Mouse (Mus musculus): Measurements from ENCODE around the gene Cox8a.

The Cox8a gene

DNA sequence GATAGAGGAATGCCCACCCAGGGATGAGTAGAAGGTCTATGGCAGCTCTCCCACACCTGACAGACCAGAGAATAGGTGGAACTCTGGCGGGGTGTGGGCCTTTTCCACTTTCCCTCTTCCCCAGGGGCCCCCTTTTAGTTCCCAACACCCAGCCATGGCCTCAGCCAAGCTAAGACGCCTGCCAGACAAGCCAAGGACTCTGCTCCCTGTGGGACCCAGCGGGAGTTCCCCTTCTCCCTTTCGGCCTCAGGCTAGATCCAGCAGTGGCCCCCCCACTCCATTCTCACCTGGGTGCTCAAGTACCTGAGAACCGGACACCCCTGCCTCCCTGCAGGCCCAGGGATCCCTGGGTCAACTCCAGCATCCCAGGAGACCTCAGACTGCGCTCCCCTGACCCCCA lies 4.8 kb upstream of the Cox8a start:
- DNase-seq = no peak

DNA sequence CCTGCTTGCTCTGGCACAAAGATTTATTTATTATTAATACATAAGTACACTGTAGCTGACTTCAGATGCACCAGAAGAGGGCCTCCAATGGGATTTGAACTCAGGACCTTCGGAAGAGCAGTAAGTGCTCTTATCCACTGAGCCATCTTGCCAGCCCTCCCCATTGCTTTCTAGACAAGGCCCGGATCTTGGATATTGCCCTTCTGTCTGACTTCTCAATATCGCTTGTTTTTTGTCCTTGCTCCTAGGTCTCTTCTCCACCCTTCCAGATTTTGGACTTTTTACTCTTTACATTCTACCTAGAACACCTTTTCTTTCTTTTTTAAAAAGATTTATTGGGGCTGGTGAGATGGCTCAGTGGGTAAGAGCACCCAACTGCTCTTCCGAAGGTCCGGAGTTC lies 1.3 kb upstream of the Cox8a start:
- no peak for DNase-seq

DNA sequence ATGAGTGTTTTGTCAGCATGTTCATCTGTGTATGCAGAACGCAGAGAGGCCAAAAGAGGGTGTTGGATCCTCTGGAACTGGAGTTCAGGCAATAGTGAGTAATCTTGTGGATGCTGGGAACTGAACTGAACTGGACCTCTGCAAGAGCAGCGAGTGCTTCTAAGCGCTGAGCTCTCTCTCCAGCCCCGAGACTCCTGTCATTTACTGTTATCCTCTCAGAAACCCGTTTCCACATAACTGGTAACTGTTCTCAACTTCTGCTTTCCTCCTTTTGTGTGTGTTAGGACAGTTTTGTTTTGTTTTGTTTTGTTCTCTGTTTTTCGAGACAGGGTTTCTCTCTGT lies 481 bp upstream of the Cox8a start:
- DNase-seq = no peak

DNA sequence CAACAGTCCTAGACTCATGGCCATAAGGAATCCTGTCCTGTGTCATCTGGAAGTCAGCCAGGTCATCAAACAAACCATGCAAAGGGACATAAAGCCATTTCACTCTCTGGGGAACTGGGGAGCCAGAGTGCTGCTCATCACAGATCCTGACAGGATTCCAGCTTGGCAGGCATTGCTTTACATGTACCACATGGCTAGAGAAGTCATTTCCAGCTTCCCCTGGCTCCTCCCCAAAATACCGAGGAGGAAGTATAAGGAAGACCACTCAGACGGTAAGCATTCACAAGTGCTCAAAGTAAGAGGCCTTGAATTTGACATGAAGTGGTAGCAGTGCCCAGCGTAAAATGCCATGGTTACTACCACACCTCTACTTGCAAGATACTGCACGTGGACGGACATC lies 2.9 kb downstream of the Cox8a start:
- no peak for DNase-seq

DNA sequence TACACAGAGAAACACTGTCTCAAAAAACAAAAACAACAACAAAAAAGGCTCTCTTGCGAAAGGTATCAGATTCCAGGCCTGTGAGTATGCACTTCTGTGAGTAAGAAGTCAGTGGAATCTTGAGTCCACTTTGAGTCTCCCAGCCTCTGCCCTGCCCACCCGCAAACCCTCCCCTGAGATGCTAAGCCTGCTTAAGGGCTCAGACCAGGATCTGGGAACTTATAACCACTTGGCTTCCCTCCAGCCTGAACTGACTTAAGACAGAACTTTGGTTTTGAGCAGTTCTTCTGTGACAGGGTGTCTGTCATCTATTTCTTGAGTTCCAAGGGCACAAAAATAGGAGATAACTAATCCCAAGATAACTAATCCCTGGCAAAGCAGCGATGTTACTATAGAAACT lies 4.4 kb downstream of the Cox8a start:
- DNase-seq = no peak

DNA sequence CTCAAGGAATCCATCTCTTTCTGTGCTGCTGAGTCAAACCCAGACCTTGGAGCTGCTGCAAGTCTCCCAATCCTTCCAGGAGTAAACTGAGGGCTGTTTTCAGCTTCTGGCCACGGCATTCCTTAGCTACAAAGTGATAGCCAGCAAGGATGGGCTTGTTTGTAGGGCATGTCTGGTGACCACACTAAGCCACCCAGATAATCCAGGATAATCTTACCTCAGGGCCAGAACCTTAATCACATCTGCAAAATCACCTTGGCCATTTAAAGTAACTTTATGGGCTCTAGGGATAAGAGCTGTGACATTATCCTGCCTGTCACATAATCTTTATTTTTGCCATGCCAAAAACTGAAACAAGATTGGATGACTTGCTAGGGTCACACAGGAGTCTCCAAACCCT lies 5.2 kb downstream of the Cox8a start:
- DNase-seq = no peak

DNA sequence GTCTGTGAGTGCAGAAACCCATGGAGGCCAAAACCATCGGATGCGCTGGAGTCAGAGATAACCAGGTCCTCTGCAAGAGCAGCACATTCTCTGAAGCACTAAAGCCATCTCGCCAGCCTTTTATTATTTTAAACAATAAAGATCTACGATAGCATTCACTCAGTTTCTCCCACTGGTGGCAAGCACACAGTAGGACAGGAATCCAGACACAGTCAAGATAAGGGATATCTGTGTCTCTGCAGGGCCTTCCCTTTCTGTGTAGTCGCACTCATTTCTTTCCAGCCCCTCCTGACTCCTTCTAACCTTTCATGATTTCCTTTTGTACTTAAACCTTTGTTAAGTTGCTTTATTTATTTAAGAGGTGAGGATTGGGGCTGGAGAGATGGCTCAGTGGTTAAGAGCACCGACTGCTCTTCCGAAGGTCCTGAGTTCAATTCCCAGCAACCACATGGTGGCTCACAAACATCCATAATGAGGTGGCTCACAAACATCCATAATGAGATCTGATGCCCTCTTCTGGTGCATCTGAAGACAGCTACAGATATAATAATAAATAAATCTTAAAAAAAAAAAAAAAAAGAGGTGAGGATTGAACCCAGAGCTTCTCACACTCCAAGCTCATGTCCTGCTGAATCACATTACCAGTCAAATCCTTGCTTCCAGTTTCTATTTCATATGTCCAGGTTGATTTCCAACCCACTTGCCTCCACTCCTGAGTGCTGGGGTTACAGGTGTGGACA lies 7.3 kb downstream of the Cox8a start:
- DNase-seq = no peak

DNA sequence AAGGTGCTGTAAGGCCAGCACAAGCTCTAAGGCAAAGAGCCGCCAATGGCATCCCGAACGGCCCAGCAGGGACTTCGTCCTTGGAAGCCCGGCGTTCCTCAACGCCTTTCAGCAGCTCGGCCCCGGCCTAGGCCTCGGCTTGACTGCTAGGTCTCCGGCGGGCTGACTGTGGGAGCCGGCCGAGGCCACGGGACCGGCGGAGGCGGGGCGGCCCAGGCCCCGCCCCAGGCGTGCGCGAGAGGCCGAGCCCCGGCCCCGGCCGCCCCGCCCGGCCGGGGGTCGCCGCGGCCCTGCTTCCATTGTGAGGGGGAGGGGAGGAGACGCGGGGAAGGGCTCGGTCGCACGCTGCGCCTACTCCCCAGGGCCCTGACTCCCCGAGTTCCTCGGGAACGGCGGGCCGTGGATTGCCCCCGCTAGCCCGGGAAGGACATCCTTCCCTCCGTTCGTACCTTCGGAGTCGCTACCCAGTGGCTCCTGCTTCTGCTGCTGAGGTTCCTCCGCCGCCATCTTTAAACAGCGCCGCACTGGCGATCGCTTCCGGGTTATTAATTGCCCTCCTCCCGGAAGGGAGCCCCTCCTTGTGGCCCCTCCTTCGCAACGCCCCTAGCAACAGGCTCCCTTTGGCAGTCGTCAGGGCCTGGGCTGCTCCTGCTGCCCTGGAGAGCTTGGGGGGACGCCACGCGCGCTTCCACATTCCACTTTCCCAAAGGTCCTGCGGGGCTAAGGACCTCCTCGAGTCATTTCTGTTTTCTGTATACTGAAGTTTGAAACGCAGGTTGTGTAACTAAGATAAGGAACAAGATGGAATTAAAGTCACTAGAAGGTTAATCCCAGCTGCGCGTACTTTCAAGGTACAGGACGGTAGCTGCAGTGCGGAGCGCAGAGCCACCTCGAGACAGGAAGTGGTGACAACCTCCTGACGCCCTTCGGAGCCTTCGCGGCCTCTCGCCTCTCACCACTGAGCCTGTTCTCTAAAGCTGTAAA lies 11.4 kb downstream of the Cox8a start, which contains the start of gene Otub1:
Otub1 (minus strand) TSS at position 564 of the 984 bp plus-strand sequence.
- DNase-seq = peak; percentile 86 to 92

DNA sequence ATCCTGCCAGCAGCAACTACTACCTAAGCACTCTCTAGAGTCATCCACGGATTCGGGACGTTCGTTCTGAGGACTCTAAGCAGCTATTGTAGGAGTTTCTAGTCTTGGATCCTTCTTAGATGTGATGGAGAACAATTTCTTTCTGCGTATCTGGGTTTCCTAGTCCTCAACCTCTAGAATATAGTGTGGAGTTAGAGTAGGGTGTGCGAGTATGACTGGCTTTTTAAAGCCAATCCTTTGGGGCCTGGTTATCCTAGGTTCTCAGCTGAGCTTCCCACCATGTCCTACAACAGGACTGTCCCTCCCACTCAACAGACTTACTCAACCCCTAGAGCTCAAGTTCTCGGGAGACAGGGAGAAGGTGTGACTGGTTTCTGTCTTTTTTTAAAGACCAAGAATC lies 12.1 kb downstream of the Cox8a start:
- DNase-seq = no peak

DNA sequence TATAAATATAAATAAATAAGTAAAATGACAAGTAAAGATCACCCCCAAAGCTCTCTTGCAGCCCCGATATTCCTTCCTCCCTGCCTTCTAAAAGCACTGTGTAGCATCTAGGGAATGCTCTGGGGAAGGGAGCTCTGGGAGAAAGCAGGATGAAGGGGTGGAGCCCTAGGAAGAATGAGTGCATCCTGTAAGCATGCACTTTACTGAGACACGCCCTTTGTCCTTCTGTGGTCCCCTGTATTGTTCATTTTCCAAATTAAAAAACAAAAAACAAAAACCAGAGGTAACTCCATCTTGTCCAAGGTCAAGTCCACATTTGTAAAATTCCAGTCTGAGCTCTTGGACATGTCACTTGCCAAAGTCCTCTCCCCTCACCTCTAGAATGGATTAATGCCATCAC lies 12.5 kb downstream of the Cox8a start:
- DNase-seq = no peak

DNA sequence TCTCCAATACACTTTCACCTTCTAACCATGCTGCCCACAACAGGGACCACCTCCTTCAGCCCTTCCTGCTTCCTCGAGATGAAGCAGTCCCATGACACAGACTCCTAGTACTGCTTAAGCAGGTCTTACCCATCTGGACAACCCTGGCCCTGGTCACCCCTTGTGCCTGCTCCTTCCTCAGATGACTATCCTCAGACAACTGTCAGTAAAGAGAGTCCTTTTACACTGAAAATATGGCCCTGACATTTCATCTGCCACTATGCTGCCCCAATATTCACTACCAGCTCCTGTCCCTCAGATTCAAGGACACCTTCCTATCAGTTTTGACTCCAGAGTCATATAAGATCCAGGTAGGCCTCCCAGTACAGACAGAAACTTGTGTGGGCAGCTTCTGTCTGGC lies 17.0 kb downstream of the Cox8a start:
- DNase-seq = no peak

DNA sequence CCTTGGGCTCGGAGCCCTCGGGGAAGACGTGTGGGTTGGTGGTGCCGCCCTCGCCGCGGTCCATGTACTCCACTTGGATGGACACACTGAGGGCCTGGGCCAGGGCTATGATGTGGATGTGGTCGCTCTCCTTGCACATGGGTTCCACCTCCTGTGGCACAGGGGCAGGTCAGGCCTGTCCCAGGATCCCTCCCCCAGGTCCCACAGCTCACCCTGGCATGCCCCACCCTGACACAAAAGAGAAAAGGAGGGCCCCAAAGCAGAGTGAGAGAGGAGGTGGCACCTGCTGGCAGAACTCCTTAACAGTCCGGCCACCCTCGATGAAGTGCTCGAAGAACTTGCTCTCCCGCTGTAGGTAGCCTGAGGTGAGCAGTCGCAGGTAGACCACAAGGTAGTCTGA lies 18.3 kb downstream of the Cox8a start:
- DNase-seq = no peak

DNA sequence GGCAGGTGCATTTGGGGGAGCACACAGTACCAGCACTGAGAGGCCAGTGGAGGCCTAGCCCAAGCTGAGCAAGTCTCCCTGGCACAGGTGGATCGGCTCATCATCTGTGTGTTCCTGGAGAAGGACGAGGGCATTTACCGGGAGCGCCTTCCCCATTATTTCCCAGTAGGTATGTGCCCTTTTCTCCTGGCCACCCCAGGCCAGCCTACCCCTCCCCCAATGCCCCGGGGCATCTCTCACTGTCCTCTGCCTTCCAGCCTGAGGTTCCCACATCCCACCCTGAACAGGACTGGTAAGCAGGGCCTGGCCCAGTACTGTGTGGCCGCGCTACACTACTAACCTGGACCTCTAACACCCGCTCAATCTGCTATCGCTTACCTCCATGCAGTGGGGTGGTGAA lies 20.0 kb downstream of the Cox8a start:
- DNase-seq = no peak

DNA sequence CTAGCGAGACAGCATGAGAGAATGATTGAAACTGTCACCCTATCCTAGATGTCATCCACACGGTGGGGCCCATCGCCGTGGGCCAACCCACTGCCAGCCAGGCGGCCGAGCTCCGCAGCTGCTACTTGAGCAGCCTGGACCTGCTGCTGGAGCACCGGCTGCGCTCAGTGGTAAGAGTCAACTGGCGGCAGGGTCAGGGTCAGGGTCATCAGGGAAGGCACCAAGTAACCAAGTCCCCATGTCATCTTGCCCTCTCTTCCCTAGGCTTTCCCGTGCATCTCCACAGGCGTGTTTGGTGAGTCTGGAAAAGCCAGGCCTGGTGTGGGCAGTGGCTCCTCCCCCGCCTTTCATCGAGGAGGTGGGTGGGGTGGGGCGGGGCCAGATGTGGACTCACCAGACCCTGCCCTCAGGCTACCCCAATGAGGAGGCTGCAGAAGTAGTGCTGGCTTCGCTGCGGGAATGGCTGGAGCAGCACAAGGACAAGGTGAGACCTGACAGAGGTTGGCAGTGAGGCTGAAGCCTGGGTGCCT lies 20.6 kb downstream of the Cox8a start:
- DNase-seq = no peak

DNA sequence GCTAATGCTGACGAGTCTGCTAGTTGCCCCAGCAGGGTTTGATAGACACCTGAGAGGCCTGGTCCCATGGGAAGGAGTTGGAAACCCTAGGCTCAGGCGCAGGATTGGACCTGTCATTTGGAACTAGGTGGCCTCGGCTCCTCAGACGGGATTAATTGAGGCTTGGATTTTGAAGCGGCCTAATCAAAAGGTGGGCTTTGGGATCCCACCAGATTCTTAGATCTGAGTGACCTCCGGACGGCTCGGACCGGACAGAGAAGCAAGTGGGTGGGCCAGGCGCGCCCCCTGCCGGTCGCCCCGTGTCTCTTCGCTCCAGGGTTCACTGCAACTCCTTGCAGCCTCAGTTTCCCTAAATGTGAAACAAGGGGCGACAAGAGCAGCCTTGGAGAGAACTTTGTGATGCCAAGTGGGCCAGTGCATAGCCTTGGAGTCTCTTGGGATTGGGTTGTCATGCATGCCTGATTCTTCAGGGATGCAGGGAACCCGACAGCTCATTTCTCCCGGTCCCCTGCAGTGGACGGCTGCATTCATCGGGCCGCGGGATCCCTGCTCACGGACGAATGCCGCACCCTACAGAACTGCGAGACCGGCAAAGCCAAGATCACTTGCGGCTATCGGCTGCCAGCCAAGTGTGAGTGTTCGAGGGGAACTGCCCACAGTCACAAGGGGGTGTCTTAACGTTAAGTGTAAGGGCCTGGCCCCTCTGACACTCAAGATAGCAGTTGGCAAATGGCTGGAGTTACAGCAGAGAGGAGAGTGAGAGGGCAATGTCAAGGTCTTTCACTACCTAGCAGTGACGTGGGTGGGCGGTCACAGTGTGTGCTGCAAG lies 21.3 kb downstream of the Cox8a start:
- DNase-seq = no peak

DNA sequence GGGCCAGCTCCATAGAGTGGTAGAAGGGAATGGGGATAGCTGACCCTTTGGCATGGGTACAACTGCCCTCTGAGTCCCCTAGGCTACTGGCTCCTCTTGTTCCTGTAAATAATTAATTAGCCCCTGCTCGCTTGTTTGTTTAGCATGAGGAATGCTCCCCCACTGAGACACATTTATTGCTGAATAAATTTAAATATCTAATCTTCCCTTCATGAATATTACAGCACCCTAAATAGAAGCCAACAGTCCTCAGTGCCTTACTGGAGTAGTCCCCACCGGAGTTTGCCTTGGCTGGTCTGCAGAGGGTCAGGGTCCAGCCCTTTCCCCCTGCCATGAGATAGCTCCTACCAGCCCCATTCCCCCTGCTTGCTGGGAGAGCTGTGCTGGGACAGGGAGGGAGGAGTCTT lies 24.9 kb downstream of the Cox8a start:
- DNase-seq = no peak

DNA sequence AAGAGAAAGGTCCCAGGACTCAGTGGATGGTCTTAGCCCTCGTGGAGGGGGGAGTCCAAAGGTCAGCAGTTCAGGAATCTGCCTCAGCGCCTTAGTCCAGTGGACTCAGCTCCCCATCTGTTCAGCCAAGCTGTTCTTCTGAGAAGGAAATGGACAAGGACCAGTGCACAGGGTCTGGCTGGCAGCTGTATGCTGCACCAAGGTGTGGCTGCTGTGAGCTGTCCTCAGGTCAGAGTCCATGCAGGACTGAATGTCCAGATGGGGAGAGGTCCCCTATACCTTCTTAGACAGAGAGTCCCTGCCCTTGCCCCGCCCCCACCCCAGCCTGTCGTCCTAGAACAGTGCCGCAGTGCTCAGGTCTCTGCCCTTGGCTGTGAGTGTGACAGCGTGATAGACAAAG lies 25.8 kb downstream of the Cox8a start:
- DNase-seq = no peak

DNA sequence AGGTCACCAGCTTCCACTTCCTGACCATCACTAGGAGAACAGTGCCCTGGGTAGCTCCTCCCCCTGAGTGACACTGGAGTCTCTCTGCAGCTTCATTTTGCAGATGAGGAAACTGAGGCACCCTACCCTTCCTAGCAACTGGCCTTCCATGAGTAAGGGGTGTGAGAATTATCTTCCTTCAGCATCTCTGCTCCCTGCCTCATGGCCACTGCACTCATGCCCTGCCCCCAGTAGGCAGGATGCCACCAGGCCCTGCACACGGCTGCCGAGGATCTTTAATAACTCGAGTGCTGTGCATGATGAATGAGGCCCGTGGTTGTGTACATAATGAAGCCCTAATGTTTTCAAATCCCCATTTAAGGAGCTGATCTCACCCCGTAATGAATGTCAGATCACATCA lies 26.4 kb downstream of the Cox8a start:
- no peak for DNase-seq

DNA sequence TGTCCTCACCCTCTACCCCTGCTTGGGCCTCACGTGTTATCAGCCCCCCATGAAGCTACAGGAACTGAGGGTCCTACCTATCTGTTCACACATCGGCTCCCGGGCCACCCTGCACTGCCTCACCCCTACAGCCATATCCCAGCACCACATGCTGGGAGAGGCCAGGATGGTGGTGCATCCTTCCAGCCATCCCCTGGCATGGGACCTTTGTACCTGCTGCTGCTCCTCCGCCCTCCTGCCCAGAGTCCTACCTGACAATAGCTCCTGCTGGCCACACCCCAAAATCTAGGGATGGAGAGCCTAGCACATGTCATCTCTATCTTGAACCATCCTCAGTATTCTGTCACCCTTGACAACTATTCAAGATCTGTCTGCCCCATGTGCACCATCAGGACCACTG lies 28.4 kb downstream of the Cox8a start:
- DNase-seq = no peak

DNA sequence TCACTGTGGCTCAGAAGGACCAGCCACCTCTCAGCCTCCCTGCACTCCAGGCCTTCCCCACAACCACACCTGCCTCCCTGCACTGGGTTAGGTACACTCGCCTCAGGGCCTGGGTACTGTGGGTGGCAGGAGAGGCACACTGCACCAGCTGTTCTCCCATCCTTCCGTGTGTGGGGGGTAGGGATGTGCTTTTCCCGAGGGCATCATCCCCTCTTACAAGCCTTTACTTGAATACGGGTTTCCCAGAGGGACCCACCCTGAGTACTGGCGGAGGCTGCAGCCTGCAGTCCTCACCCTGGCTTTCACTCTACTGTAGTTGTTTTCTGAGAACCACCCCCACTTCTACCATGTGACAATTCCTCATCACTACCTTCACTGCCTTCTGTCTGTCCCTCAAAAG lies 30.3 kb downstream of the Cox8a start:
- no peak for DNase-seq

DNA sequence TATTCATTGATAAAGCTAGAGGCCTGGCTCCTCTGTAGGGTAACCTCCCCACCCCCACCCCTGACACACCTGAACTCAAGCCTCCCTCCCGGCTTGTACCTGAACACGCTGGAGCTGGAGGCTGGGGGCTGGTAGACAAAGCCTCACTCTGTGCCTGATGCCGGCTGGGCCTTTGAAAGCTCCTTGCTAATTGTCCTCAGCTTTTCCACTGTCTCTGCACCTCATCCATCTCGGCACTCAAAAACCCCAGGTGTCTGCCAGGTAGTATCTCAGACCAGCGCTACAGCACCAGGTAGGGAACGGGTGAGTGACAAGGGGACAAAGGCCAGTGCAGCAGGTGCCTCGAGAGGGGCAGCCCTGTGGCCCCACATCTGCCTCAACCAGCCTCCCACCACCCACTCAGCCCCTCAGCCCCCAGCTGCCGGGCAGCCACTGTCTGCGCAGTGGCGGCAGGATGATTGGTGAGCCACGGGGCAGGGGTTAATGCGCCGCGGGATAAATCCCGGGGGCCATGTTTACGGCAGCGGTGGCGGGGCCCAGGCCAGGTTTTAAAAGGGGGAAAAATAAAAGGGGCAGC lies 31.6 kb downstream of the Cox8a start:
- no peak for DNase-seq

DNA sequence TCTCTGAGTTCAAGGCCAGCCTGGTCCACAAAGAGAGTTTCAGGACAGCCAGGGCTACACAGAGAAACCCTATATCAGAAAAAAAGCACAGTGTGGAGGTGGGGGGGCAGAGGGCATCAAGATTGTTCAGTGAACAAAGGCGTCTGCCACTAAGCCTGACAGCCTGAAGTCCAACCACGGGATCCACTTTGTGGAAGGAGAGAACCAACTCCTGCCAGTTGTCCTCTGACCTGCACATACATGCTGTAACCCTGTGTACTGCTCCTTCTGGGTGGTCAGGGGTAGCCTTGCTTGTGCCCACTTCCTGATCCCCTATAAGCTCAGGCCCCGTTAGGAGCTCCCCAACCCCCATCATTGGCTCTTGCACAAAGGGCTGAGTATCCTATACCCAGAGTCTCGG lies 32.4 kb downstream of the Cox8a start:
- DNase-seq = no peak

DNA sequence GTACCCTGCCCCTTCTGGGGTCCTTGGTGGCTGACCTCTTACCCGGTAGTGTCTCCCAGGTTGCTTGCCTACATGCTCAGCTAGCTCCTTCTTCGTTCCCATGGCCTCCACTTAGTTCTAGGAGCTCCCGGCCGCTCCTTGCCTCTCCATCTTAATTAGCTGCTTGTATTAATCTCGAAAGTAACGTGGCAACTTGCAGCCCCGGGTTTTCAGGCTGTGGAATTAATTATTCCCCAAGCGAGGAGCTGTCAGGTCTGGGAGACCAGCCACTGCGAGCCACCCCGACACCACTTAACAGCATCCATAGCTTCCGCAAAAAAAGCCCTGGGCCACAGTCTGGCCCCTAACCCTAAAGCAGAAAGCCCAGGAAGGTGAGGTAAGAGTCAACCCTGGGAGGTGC lies 34.0 kb downstream of the Cox8a start:
- DNase-seq = no peak

Measured in thymus, adult 18-20 months (tissue).